Mouse (Mus musculus) intestine, embryonic 14.5 days (tissue): ENCODE measurements around the gene Mn1. TPM values are rescaled to one million over a fixed set of nuclear protein-coding genes. Genes with fewer than 3 reads are reported as not detected.
A peak's percentile ranks its signal among the peaks of the same experiment; 100 is the strongest.

Experiments
- ATAC-seq: fragments of 200-750 bp; cut with Nextera tagmentation; replicated peaks from 2 replicates; pipeline ENCODE4 v1.8.0; 2017; ENCODE audit warnings: low read depth, moderate number of reproducible peaks, moderate TSS enrichment, moderate library complexity; ENCODE audit not compliant: low FRiP score, low TSS enrichment
- DNase-seq: peaks from one replicate; pipeline ENCODE4 v3.0.0-alpha.2; 2018; ENCODE audit warnings: low spot score
- H3K27ac ChIP-seq: fragments of 300-500 bp; sonication (generic); 2 replicates; pipeline ENCODE4 v1.5.1; 2014; ENCODE audit warnings: low read depth, mild to moderate bottlenecking, control low read depth
- H3K27me3 ChIP-seq: fragments of 300-500 bp; sonication (generic); replicated peaks from 2 replicates; pipeline ENCODE4 v1.6.1; 2014; ENCODE audit warnings: low read length, control low read depth; ENCODE audit not compliant: control insufficient read depth, insufficient read depth
- H3K36me3 ChIP-seq: fragments of 300-500 bp; sonication (generic); 2 replicates; pipeline ENCODE4 v1.6.1; 2014; ENCODE audit warnings: low read length, control low read depth; ENCODE audit not compliant: control insufficient read depth, insufficient read depth
- H3K4me1 ChIP-seq: fragments of 300-500 bp; sonication (generic); replicated peaks from 2 replicates; pipeline ENCODE4 v1.6.1; 2014; ENCODE audit warnings: low read length, control low read depth, mixed read lengths; ENCODE audit not compliant: control insufficient read depth, insufficient read depth
- H3K4me2 ChIP-seq: fragments of 300-500 bp; sonication (generic); 2 replicates; pipeline ENCODE4 v1.6.1; 2014; ENCODE audit warnings: low read length
- H3K4me3 ChIP-seq: fragments of 300-500 bp; sonication (generic); 2 replicates; pipeline ENCODE4 v1.5.1; 2014; ENCODE audit warnings: low read depth, low read length, control low read depth, mixed read lengths
- H3K9ac ChIP-seq: fragments of 300-500 bp; sonication (generic); 2 replicates; pipeline ENCODE4 v1.6.1; 2014; ENCODE audit warnings: mild to moderate bottlenecking, low read length
- H3K9me3 ChIP-seq: fragments of 300-500 bp; sonication (generic); 2 replicates; pipeline ENCODE4 v1.6.1; 2016; ENCODE audit warnings: low read length, control low read depth; ENCODE audit not compliant: control insufficient read depth
- WGBS: fragments of 180-500 bp; shearing (Covaris S2); extraction: QIAGEN DNeasy Blood & Tissue Kit; methylation state at CpG from one replicate; pipeline ENCODE4 v1.1.7; 2014; 5-methylcytosine and 5-hydroxymethylcytosine counted together
- polyA plus RNA-seq: library from polyadenylated mRNA; unstranded; fragments of >200 nt; fragmentation: Nextera tagmentation; extraction: Ambion mirVana; gene quantifications from 2 replicates; pipeline ENCODE4 v1.2.1, GENCODE M21; 2014

Gene Mn1
- polyA plus RNA-seq, 1 experiment from 2014 or later = 10.9 TPM

DNA sequence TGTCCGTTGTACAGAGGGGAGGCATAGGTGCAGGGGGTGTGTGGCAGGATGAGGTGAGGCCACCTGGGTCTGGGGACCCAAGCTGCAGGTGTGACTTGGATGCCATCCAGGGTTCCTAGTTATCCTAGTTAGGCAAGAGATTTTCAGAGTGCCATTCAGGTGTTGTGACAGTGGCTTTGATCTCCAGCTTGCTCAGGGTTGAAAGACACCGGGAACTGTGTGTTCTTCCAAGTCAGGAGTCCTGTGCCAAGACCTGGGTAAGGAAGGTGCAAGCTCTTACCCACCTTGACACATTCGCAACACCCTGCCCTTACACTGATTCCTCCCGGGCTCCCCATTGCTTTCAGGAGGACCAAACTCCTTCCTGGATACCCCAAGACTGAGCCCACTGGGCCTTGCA lies 27.2 kb downstream of the Mn1 start:
- H3K27ac ChIP-seq = no peak overlapping the region
- H3K4me2 ChIP-seq = no peak overlapping the region
- no peaks in the 10 kb centered on the region for H3K9me3 ChIP-seq
- no peak overlapping the region for H3K9ac ChIP-seq
- H3K27me3 ChIP-seq = no peaks in the 10 kb centered on the region
- no peaks in the 10 kb centered on the region for H3K36me3 ChIP-seq
- no peak overlapping the region for H3K4me3 ChIP-seq
- DNase-seq = no peak
- 0 out of 2 replicates have a peak, but pooled peaks cover 6% of the 10 kb centered on the region for H3K4me1 ChIP-seq
- WGBS = 84% methylated on average over 4 of the region's 4 CpGs
- ATAC-seq = no peak

DNA sequence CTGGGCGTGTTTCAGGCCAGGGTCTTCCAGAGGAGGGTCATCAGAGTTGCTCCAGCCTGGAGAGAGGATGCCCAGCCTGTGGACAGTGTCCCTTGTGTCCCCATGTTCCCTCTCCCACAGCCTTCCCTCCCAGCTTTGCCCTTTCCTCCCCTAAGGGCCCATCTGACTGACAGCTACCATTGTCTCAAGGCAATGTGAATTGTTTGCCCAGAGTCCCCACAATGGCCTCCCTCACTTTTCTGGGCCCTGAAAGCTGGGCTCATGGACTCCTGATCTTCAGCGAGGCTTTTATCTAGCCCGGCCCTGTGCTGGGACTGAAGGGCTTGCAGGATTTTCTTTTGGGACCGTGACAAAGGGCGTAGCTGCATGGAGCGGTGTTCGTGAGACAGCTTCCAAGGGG lies 29.5 kb downstream of the Mn1 start:
- H3K9ac ChIP-seq = no peak overlapping the region
- H3K36me3 ChIP-seq = 0 out of 2 replicates have a peak, but pooled peaks cover 3% of the 10 kb centered on the region
- no peak overlapping the region for H3K4me3 ChIP-seq
- no peak for DNase-seq
- H3K27me3 ChIP-seq = no peaks in the 10 kb centered on the region
- 84% methylated on average over 7 of the region's 7 CpGs for WGBS
- H3K27ac ChIP-seq = no peak overlapping the region
- H3K9me3 ChIP-seq = no peaks in the 10 kb centered on the region
- ATAC-seq = no peak
- H3K4me1 ChIP-seq = 0 out of 2 replicates have a peak, but pooled peaks cover 6% of the 10 kb centered on the region
- H3K4me2 ChIP-seq = no peak overlapping the region

DNA sequence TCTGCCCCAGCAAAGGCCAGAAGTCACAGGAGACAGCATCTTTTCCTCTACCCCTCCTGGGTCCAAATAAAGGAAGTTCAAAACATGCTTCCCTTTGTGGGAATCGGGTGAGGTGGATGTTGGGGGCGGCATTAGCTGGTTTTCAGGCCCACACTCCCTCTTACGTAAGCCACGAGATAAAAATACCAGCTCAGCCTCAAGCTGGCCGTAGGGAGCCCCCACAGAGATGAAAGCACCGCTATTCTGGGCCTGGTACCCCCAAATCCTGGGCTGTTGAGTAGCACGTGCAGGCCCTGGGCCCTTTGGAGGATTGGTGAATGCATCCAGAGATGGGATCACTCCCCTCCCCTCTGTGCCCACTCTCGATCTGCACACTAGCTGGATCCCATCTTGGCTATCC lies 32.5 kb downstream of the Mn1 start:
- ATAC-seq (no peak), DNase-seq (no peak)
- Histone ChIP-seq H3K36me3 (0 out of 2 replicates have a peak, but pooled peaks cover 3% of the 10 kb centered on the region), H3K27ac (no peak overlapping the region), H3K27me3 (no peaks in the 10 kb centered on the region), H3K4me2 (no peak overlapping the region), H3K4me3 (no peak overlapping the region), H3K9ac (no peak overlapping the region), H3K4me1 (no peaks in the 10 kb centered on the region), H3K9me3 (no peaks in the 10 kb centered on the region)
- 65% methylated on average over 8 of the region's 8 CpGs for WGBS

DNA sequence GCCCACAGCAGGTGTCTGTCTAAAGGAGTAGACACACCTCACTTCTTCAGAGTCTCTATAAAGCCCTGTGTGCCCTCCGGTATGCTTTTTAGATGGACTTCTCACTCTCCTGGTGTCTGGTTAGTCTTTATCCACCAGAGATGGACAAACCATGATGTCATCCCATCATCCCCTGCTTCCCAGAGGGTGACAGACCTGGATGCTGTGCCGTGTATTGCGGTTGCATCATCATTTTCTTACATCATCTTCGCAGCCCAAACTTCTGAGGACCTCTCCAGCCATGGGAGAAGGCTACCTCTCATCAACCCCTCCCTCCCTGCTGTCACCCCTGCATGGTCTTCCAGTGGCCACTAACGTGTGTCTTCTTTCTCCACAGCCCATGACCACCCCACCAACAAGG lies 37.1 kb downstream of the Mn1 start:
- WGBS = 80% methylated on average over 5 of the region's 5 CpGs
- peaks cover 15% of the 10 kb centered on the region; the same call in 1 of the 2 replicates for H3K36me3 ChIP-seq
- H3K4me1 ChIP-seq = no peaks in the 10 kb centered on the region
- no peak overlapping the region for H3K27ac ChIP-seq
- no peak overlapping the region for H3K9ac ChIP-seq
- no peaks in the 10 kb centered on the region for H3K27me3 ChIP-seq
- H3K4me3 ChIP-seq = no peak overlapping the region
- DNase-seq = no peak
- ATAC-seq = no peak
- H3K9me3 ChIP-seq = no peaks in the 10 kb centered on the region
- H3K4me2 ChIP-seq = no peak overlapping the region

DNA sequence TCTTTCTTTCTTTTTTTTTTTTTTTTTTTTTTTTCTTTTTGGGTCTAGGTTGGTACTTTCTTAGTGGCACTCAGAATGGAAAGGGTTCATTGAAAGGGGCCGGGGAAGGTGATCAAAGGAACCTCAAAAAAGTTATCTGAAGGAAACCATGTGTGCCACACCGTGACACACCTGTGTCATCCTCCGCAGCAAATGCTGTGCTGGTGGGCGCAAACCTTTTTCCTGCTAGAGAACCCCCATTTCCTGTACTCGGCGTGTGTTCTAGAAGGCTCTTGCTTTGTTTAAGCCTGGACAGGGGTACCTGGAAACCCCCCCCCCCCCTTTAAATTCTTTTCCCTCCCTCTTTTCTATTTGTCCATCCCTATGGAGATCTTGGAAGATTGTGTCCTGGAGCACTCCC lies 37.7 kb downstream of the Mn1 start:
- H3K36me3 ChIP-seq = peaks cover 15% of the 10 kb centered on the region; the same call in 1 of the 2 replicates
- ATAC-seq (no peak), DNase-seq (no peak)
- H3K4me2 ChIP-seq = no peak overlapping the region
- H3K27me3 ChIP-seq = no peaks in the 10 kb centered on the region
- no peak overlapping the region for H3K9ac ChIP-seq
- H3K4me3 ChIP-seq = no peak overlapping the region
- H3K4me1 ChIP-seq = no peaks in the 10 kb centered on the region
- 86% methylated on average over 6 of the region's 6 CpGs for WGBS
- H3K9me3 ChIP-seq = no peaks in the 10 kb centered on the region
- H3K27ac ChIP-seq = no peak overlapping the region

DNA sequence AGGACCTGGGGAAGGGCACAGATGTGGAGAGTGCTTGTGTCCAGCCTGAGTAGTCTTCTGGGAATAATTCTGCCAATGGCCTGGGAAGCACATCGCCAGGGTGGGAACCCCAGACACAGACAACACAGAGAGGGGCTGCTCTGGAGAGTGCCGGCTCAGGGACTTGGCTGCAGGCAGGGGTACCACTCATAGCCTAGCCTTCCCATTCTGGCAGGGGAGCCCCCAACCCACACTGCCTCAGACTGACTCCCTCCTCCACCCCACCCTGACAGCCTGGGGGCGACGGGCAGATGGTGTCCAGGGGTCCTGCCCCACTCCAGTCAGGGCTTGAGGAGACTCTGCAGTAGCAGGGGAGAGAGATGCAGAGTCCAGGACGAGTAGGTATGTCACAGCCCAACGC lies 41.5 kb downstream of the Mn1 start:
- Histone ChIP-seq H3K4me2 (no peak overlapping the region), H3K4me3 (no peak overlapping the region), H3K4me1 (no peaks in the 10 kb centered on the region), H3K36me3 (peaks cover 12% of the 10 kb centered on the region; the same call in 1 of the 2 replicates), H3K9me3 (no peaks in the 10 kb centered on the region), H3K27ac (no peak overlapping the region), H3K27me3 (no peaks in the 10 kb centered on the region), H3K9ac (no peak overlapping the region)
- WGBS = 86% methylated on average over 6 of the region's 6 CpGs
- DNase-seq (no peak), ATAC-seq (no peak)

DNA sequence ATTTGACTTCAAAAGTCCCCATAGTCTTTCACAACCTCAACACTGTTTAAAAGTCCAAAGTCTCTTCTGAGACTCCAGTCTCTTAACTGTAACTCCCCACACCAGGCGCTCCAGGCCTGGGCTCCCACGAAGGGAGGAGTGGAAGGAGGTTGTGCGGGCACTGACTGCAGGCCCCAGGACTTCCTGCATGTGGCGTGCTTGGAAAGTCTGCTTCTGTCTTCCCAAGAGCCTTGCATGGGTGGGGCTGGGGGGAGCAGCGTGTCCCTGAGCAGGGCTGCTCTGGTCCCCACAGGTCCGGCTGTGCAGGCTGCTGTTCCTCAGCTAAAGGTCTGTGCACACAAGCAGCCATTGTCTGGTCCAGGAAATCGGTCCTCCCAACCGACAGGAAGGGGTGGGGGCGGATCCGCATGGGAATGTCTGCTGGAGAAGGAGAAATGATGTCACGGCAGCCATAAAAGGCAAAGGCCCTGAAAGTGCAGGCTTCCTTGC lies 48.7 kb downstream of the Mn1 start:
- ATAC-seq (peak; percentile 74; the same call in 1 of the 2 replicates), DNase-seq (peak; percentile 66)
- H3K4me3 ChIP-seq = no peak overlapping the region
- H3K4me2 ChIP-seq = no peak overlapping the region
- no peaks in the 10 kb centered on the region; the same call in 1 of the 2 replicates for H3K9me3 ChIP-seq
- WGBS = 51% methylated on average over 11 of the region's 11 CpGs
- H3K4me1 ChIP-seq = no peaks in the 10 kb centered on the region; the same call in 1 of the 2 replicates
- H3K27me3 ChIP-seq = no peaks in the 10 kb centered on the region
- no peak overlapping the region for H3K9ac ChIP-seq
- no peaks in the 10 kb centered on the region for H3K36me3 ChIP-seq
- peak overlapping the region; percentile 51 for H3K27ac ChIP-seq

DNA sequence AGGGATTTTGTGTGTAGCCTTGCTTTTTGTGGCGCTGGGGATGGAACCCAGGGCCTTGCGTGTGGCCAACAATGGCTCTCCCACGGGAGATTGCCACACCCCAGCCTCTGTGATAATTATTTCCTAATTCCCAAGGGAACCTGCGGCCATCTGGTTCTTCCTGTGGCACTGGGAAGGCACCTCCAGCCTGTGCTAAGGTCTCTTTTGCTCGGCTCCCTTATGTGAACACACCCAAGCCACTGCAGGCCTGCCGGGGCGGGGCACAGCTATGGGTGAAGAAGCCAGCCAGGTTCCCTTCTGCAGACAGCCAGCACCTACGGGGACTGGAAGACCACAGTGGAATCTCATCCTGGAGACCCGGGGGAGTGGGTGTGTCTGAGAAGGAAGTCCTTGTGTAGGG lies 49.3 kb downstream of the Mn1 start:
- Histone ChIP-seq H3K4me1 (no peaks in the 10 kb centered on the region; the same call in 1 of the 2 replicates), H3K27ac (no peak overlapping the region), H3K9ac (no peak overlapping the region), H3K4me3 (no peak overlapping the region), H3K9me3 (no peaks in the 10 kb centered on the region; the same call in 1 of the 2 replicates), H3K4me2 (no peak overlapping the region), H3K36me3 (no peaks in the 10 kb centered on the region), H3K27me3 (no peaks in the 10 kb centered on the region)
- WGBS = 80% methylated on average over 9 of the region's 9 CpGs
- DNase-seq (no peak), ATAC-seq (no peak)

DNA sequence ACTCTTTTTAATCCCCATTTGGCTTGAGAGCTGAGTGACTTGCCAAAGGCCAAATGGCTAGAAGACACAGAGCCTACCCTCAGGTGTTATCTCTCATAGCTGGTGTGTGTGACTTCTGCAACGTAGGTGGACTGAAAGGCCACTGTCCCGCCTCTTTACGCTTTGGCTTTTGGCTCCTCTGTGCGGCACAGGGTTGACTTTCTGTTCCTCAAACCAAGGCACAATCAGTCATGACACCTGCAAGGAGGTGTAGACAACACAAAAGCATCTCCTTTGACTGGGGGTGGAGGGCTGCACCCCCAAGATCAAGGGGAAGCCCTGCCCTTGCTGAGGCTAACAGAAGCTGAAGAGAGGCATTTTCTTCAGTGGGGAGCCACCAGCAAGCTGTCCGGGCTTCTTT lies 50.5 kb downstream of the Mn1 start:
- no peak for DNase-seq
- 48% methylated on average over 5 of the region's 5 CpGs for WGBS
- no peaks in the 10 kb centered on the region; the same call in 1 of the 2 replicates for H3K9me3 ChIP-seq

More for the DNA sequence above, 50.5 kb downstream of the Mn1 start:
- no peak overlapping the region for H3K27ac ChIP-seq
- H3K4me1 ChIP-seq = no peaks in the 10 kb centered on the region; the same call in 1 of the 2 replicates
- H3K9ac ChIP-seq = no peak overlapping the region
- no peaks in the 10 kb centered on the region for H3K36me3 ChIP-seq
- ATAC-seq = no peak
- no peak overlapping the region for H3K4me2 ChIP-seq
- H3K27me3 ChIP-seq = no peaks in the 10 kb centered on the region
- H3K4me3 ChIP-seq = no peak overlapping the region
